Mouse (Mus musculus) spleen, adult 2 months (tissue): ENCODE measurements around the gene Gin1. TPM values are rescaled to one million over a fixed set of nuclear protein-coding genes. Genes with fewer than 3 reads are reported as not detected.

Experiments used
- DNase-seq, 2 experiments: peaks; one replicate each; pipeline versions ENCODE4 v3.0.0 to v3.0.0-alpha.2; 2012 to 2021; ENCODE audit warnings: low spot score in 2 of 2, low read depth in 1 of 2
- H3K27ac ChIP-seq: fragments of 200-500 bp; 2 replicates; pipeline ENCODE4 v1.5.1; 2012; ENCODE audit warnings: low read length, inconsistent platforms; ENCODE audit not compliant: insufficient read depth
- H3K27me3 ChIP-seq: fragments of 200-500 bp; 2 replicates; pipeline ENCODE4 v1.6.1; 2012; ENCODE audit warnings: mild to moderate bottlenecking, moderate library complexity, low read length, inconsistent platforms; ENCODE audit not compliant: control insufficient read depth, insufficient read depth
- H3K36me3 ChIP-seq: fragments of 200-500 bp; 2 replicates; pipeline ENCODE4 v1.6.1; 2012; ENCODE audit warnings: mild to moderate bottlenecking, low read length, inconsistent platforms; ENCODE audit not compliant: control insufficient read depth, insufficient read depth
- H3K4me1 ChIP-seq: fragments of 200-500 bp; 2 replicates; pipeline ENCODE4 v1.6.1; 2011; ENCODE audit warnings: inconsistent platforms; ENCODE audit not compliant: control insufficient read depth, insufficient read depth, insufficient read length
- H3K4me3 ChIP-seq: fragments of 200-500 bp; 2 replicates; pipeline ENCODE4 v1.5.1; 2011; ENCODE audit warnings: mild to moderate bottlenecking, inconsistent platforms; ENCODE audit not compliant: insufficient read depth, insufficient read length; ENCODE audit errors: extremely low read depth
- CTCF ChIP-seq: fragments of 200-500 bp; IDR thresholded peaks from 2 replicates; pipeline ENCODE4 v1.5.1; 2011; ENCODE audit warnings: mild to moderate bottlenecking, inconsistent platforms; ENCODE audit not compliant: insufficient read depth, insufficient read length, insufficient replicate concordance; ENCODE audit errors: extremely low read depth
- POLR2A ChIP-seq: fragments of 200-500 bp; IDR thresholded peaks from 2 replicates; pipeline ENCODE4 v1.6.1; 2011; ENCODE audit warnings: low read depth, low read length, inconsistent platforms
- WGBS: fragments of 180-500 bp; shearing (Covaris S2); methylation state at CpG from one replicate; pipeline ENCODE4 v1.1.7; 2018; 5-methylcytosine and 5-hydroxymethylcytosine counted together
- polyA plus RNA-seq: library from polyadenylated mRNA; depleted of rRNA; stranded (reverse); fragments of >200 nt; gene quantifications from 2 replicates; pipeline ENCODE4 v1.2.3, GENCODE M21; 2012

The Gin1 gene
- polyA plus RNA-seq, 1 experiment = 1.3 TPM

GRCm38 (mm10) chr1:97768906-97769293, 1.1 kb upstream of the Gin1 start:
- H3K4me3 ChIP-seq = peak overlapping the region; percentile 89
- TF ChIP-seq CTCF (no peak), POLR2A (no peak)
- DNase-seq = no peak
- H3K4me1 ChIP-seq = no peaks in the 10 kb centered on the region; the same call in 1 of the 2 replicates
- H3K36me3 ChIP-seq = no peaks in the 10 kb centered on the region
- no peaks in the 10 kb centered on the region for H3K27me3 ChIP-seq
- H3K27ac ChIP-seq = peak overlapping the region; percentile 96
- WGBS = 2% methylated on average over 7 of the region's 7 CpGs

GRCm38 (mm10) chr1:97769294-97769903, 573 bp upstream of the Gin1 start:
- under 1% methylated on average over 40 of the region's 40 CpGs for WGBS
- Histone ChIP-seq H3K4me1 (no peaks in the 10 kb centered on the region; the same call in 1 of the 2 replicates), H3K27me3 (no peaks in the 10 kb centered on the region), H3K36me3 (no peaks in the 10 kb centered on the region), H3K27ac (peak overlapping the region; percentile 96), H3K4me3 (peak overlapping the region; percentile 89)
- DNase-seq = peak in 1 of 2 experiments; percentile 8
- TF ChIP-seq POLR2A (no peak), CTCF (no peak)

- no peak overlapping the region for H3K4me3 ChIP-seq
- no peaks in the 10 kb centered on the region for H3K27me3 ChIP-seq
Measured at GRCm38 (mm10) chr1:97771118-97771517, 1.1 kb downstream of the Gin1 start.

DNA sequence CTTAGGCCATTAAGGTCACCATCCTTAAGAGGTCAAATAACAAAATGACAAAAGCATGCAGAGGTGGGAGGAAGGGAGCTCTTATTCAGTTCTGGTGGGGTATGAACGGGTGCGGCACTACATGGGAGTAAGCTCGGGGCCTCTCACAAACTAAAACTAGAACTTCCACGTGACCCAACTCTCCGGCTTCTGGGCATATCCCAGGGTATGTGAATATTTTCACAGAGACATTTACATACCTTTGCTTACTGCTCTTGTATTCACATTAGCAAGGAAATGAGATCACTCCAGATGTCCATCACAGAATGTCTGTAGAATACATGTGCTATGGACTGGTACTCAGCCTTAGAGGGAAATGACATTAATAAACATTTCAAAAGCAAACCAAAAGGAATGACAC, 1.8 kb downstream of the Gin1 start:
- H3K4me1 ChIP-seq = no peaks in the 10 kb centered on the region; the same call in 1 of the 2 replicates
- no peaks in the 10 kb centered on the region for H3K27me3 ChIP-seq
- no peak for DNase-seq
- H3K36me3 ChIP-seq = 0 out of 2 replicates have a peak, but pooled peaks cover 2% of the 10 kb centered on the region
- no peak overlapping the region for H3K27ac ChIP-seq
- H3K4me3 ChIP-seq = no peak overlapping the region
- TF ChIP-seq POLR2A (no peak), CTCF (no peak)
- 98% methylated on average over 5 of the region's 5 CpGs for WGBS

More at GRCm38 (mm10) chr1:97771118-97771517, 1.1 kb downstream of the Gin1 start:
- no peak overlapping the region for H3K27ac ChIP-seq
- no peak for TF ChIP-seq CTCF
- no peak for TF ChIP-seq POLR2A
- H3K36me3 ChIP-seq = 0 out of 2 replicates have a peak, but pooled peaks cover 2% of the 10 kb centered on the region
- no peaks in the 10 kb centered on the region; the same call in 1 of the 2 replicates for H3K4me1 ChIP-seq
- no peak for DNase-seq
- 73% methylated on average over 7 of the region's 7 CpGs for WGBS

DNA sequence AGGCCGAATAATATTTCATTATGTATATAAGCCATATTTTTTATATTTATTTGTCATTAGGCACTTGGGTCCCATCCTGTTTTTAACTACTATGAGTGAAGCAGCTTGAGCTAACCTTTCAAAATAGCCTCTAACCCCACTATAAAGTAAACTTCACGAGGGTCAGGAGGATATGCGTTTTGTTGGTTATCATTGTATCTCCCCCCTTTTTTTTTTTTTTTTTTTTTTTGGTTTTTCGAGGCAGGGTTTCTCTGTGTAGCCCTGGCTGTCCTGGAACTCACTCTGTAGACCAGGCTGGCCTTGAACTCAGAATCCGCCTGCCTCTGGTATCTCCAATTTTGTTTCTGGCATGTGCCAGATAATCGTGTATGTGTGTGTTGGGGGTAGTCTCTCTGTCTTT, 3.4 kb downstream of the Gin1 start:
- TF ChIP-seq POLR2A (no peak), CTCF (no peak)
- WGBS = 86% methylated on average over 6 of the region's 6 CpGs
- H3K36me3 ChIP-seq = peaks cover 2% of the 10 kb centered on the region; the same call in 1 of the 2 replicates
- no peaks in the 10 kb centered on the region; the same call in 1 of the 2 replicates for H3K4me1 ChIP-seq
- no peak overlapping the region for H3K4me3 ChIP-seq
- DNase-seq = no peak
- no peaks in the 10 kb centered on the region for H3K27me3 ChIP-seq
- H3K27ac ChIP-seq = no peak overlapping the region

DNA sequence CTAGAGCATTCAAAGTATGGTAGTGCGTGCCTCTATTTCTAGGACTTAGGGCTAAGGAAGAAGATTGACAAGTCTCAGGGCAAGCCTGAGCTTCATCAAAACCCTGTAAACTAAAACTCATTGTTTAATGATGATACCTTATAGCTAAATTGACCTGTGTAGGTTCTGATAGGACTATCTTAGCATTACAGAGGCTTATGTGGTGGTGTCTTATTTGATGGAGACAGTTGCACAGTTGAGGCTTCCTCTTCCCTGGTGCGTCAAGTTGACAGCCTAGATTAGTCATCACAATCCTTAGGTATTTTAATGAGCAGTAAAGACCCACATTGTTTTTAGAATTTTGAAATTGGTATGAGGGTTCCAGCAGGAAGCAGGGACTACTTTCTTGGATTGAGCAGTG, 4.0 kb downstream of the Gin1 start:
- 93% methylated on average over 2 of the region's 2 CpGs for WGBS
- Histone ChIP-seq H3K27ac (no peak overlapping the region), H3K27me3 (no peaks in the 10 kb centered on the region), H3K36me3 (peaks cover 2% of the 10 kb centered on the region; the same call in 1 of the 2 replicates), H3K4me1 (no peaks in the 10 kb centered on the region), H3K4me3 (no peak overlapping the region)
- TF ChIP-seq POLR2A (no peak), CTCF (no peak)
- DNase-seq = no peak

DNA sequence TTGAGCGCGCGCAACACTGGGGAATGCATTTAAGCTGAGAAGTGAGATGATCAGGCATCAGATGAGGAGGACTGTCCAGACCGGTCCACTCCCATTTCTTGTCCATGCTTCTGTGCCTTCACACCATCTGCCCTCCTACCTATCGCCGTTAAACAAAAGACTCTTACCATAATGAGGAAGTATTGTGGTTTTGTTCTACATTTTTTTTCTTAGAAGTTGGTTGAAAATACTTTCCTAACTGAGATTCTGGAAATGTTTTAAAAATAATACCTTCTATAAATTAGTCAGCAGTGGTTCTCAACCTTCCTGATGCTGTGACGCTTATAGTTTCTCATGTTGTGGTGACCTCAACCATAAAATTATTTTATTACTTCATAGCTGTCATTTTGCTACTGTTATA, 11.7 kb downstream of the Gin1 start:
- H3K4me3 ChIP-seq = no peak overlapping the region
- H3K27me3 ChIP-seq = no peaks in the 10 kb centered on the region
- TF ChIP-seq CTCF (no peak), POLR2A (no peak)
- H3K27ac ChIP-seq = no peak overlapping the region
- DNase-seq = no peak
- WGBS = 38% methylated on average over 7 of the region's 7 CpGs
- H3K4me1 ChIP-seq = no peaks in the 10 kb centered on the region; the same call in 1 of the 2 replicates
- no peaks in the 10 kb centered on the region; the same call in 1 of the 2 replicates for H3K36me3 ChIP-seq
